Mouse (Mus musculus) midbrain, postnatal 0 days (tissue): Measurements from ENCODE around the gene Msmp. TPM values are rescaled to one million over a fixed set of nuclear protein-coding genes. Genes with fewer than 3 reads are reported as not detected.
"Not testable (repeated sequence)": the region's sequence is repeated elsewhere in the genome, so short reads cannot be mapped to it uniquely, and the experiment has no call there.

Experiments used
- ATAC-seq: fragments of 200-750 bp; cut with Nextera tagmentation; 2 replicates; pipeline ENCODE4 v1.8.0; 2017; ENCODE audit warnings: moderate number of reproducible peaks, mild to moderate bottlenecking, moderate TSS enrichment, moderate library complexity; ENCODE audit not compliant: low FRiP score
- DNase-seq: peaks from one replicate; pipeline ENCODE4 v3.0.0-alpha.2; 2015; ENCODE audit warnings: low spot score
- H3K27ac ChIP-seq: fragments of 300-500 bp; sonication (generic); 2 replicates; pipeline ENCODE4 v1.5.1; 2014; ENCODE audit warnings: low read depth, mild to moderate bottlenecking, low read length, mixed read lengths
- H3K27me3 ChIP-seq: fragments of 300-500 bp; sonication (generic); 2 replicates; pipeline ENCODE4 v1.6.1; 2014; ENCODE audit warnings: low read length, control low read depth, mixed read lengths; ENCODE audit not compliant: insufficient read depth
- H3K36me3 ChIP-seq: fragments of 300-500 bp; sonication (generic); 2 replicates; pipeline ENCODE4 v1.6.1; 2014; ENCODE audit warnings: low read length, control low read depth, mixed read lengths; ENCODE audit not compliant: insufficient read depth
- H3K4me1 ChIP-seq: fragments of 300-500 bp; sonication (generic); 2 replicates; pipeline ENCODE4 v1.6.1; 2014; ENCODE audit warnings: mild to moderate bottlenecking, control low read depth, antibody characterized with exemption, low read length, mixed read lengths; ENCODE audit not compliant: insufficient read depth
- H3K4me2 ChIP-seq: fragments of 300-500 bp; sonication (generic); 2 replicates; pipeline ENCODE4 v1.6.1; 2014; ENCODE audit warnings: low read depth, mild to moderate bottlenecking, low read length, mixed read lengths; ENCODE audit not compliant: poor library complexity, severe bottlenecking
- H3K4me3 ChIP-seq: fragments of 300-500 bp; sonication (generic); 2 replicates; pipeline ENCODE4 v1.5.1; 2014; ENCODE audit warnings: low read depth, mild to moderate bottlenecking, low read length, moderate library complexity
- H3K9ac ChIP-seq: fragments of 300-500 bp; sonication (generic); replicated peaks from 2 replicates; pipeline ENCODE4 v1.6.1; 2014; ENCODE audit warnings: mild to moderate bottlenecking, low read length, moderate library complexity, mixed read lengths; ENCODE audit not compliant: poor library complexity, severe bottlenecking
- H3K9me3 ChIP-seq: fragments of 300-500 bp; sonication (generic); 2 replicates; pipeline ENCODE4 v1.6.1; 2016; ENCODE audit warnings: low read length, control low read depth
- CTCF ChIP-seq: IDR thresholded peaks from 2 replicates; pipeline ENCODE4 v1.5.1; 2016; ENCODE audit warnings: antibody characterized with exemption, mild to moderate bottlenecking
- WGBS: fragments of 180-500 bp; shearing (Covaris S2); extraction: QIAGEN DNeasy Blood & Tissue Kit; methylation state at CpG from one replicate; pipeline ENCODE4 v1.1.7; 2014; 5-methylcytosine and 5-hydroxymethylcytosine counted together
- polyA plus RNA-seq: library from polyadenylated mRNA; unstranded; fragments of >200 nt; fragmentation: Nextera tagmentation; extraction: Ambion mirVana; gene quantifications from 2 replicates; pipeline ENCODE4 v1.2.1, GENCODE M21; 2015
- total RNA-seq: library from RNA; depleted of rRNA; stranded (reverse); fragments of >200 nt; gene quantifications from 2 replicates; pipeline ENCODE4 v1.2.3, GENCODE M21; 2014

The Msmp gene
- total and polyA plus RNA-seq, 2 experiments from 2014 or later: 2.5 TPM; not detected in 1

GRCm38 (mm10) chr4:43598200-43598599 lies 13.9 kb upstream of the Msmp start:
- Histone ChIP-seq H3K4me3 (no peak overlapping the region), H3K9me3 (no peaks in the 10 kb centered on the region), H3K4me2 (no peak overlapping the region), H3K27ac (no peak overlapping the region), H3K4me1 (no peaks in the 10 kb centered on the region), H3K36me3 (no peaks in the 10 kb centered on the region), H3K9ac (no peak overlapping the region), H3K27me3 (no peaks in the 10 kb centered on the region)
- no peak for ATAC-seq
- DNase-seq: no peak
- 82% methylated on average over 4 of the region's 4 CpGs for WGBS
- no peak for TF ChIP-seq CTCF

- not testable (repeated sequence) for H3K27me3 ChIP-seq, H3K9me3 ChIP-seq, H3K4me3 ChIP-seq, ATAC-seq, DNase-seq, H3K9ac ChIP-seq, H3K4me1 ChIP-seq, H3K4me2 ChIP-seq, H3K27ac ChIP-seq, H3K36me3 ChIP-seq
- 88% methylated on average over 2 of the region's 2 CpGs for WGBS
Measured at GRCm38 (mm10) chr4:43596597-43596996, 12.3 kb upstream of the Msmp start.

GRCm38 (mm10) chr4:43593453-43593852 lies 9.2 kb upstream of the Msmp start:
- DNase-seq (no peak), ATAC-seq (no peak)
- no peaks in the 10 kb centered on the region for H3K4me1 ChIP-seq
- no peak overlapping the region for H3K27ac ChIP-seq
- no peak overlapping the region for H3K9ac ChIP-seq
- no peaks in the 10 kb centered on the region for H3K27me3 ChIP-seq
- no peaks in the 10 kb centered on the region for H3K9me3 ChIP-seq
- TF ChIP-seq CTCF: no peak
- no peaks in the 10 kb centered on the region for H3K36me3 ChIP-seq
- WGBS: 57% methylated on average over 3 of the region's 3 CpGs
- H3K4me2 ChIP-seq: no peak overlapping the region
- H3K4me3 ChIP-seq: no peak overlapping the region

- H3K36me3 ChIP-seq: no peaks in the 10 kb centered on the region
- no peak for TF ChIP-seq CTCF
- no peaks in the 10 kb centered on the region for H3K27me3 ChIP-seq
- H3K9ac ChIP-seq: no peak overlapping the region
- 69% methylated on average over 3 of the region's 3 CpGs for WGBS
- ATAC-seq (no peak), DNase-seq (no peak)
- no peak overlapping the region for H3K4me2 ChIP-seq
- H3K4me1 ChIP-seq: no peaks in the 10 kb centered on the region
- H3K4me3 ChIP-seq: no peak overlapping the region
- no peaks in the 10 kb centered on the region for H3K9me3 ChIP-seq
- H3K27ac ChIP-seq: no peak overlapping the region
Measured at GRCm38 (mm10) chr4:43591961-43592360, 7.7 kb upstream of the Msmp start.

GRCm38 (mm10) chr4:43591543-43591942 lies 7.2 kb upstream of the Msmp start:
- H3K27ac ChIP-seq: no peak overlapping the region

GRCm38 (mm10) chr4:43587681-43588080 lies 3.4 kb upstream of the Msmp start:
- no peak for DNase-seq
- TF ChIP-seq CTCF: no peak
- Histone ChIP-seq H3K27ac (no peak overlapping the region), H3K4me2 (no peak overlapping the region), H3K4me3 (no peak overlapping the region), H3K9me3 (no peaks in the 10 kb centered on the region), H3K36me3 (peaks cover 20% of the 10 kb centered on the region), H3K4me1 (no peaks in the 10 kb centered on the region), H3K27me3 (no peaks in the 10 kb centered on the region), H3K9ac (no peak overlapping the region)
- WGBS: 65% methylated on average over 7 of the region's 7 CpGs
- no peak for ATAC-seq

More at GRCm38 (mm10) chr4:43591543-43591942, 7.2 kb upstream of the Msmp start:
- no peaks in the 10 kb centered on the region for H3K4me1 ChIP-seq
- no peak overlapping the region for H3K4me3 ChIP-seq
- H3K9ac ChIP-seq: no peak overlapping the region
- no peak for ATAC-seq
- DNase-seq: no peak
- no peaks in the 10 kb centered on the region for H3K9me3 ChIP-seq
- 81% methylated on average over 5 of the region's 5 CpGs for WGBS
- H3K27me3 ChIP-seq: no peaks in the 10 kb centered on the region
- no peaks in the 10 kb centered on the region for H3K36me3 ChIP-seq
- no peak for TF ChIP-seq CTCF
- no peak overlapping the region for H3K4me2 ChIP-seq
